Mouse (Mus musculus) intestine, embryonic 15.5 days (tissue): ENCODE results near the gene Caprin1. TPM values are rescaled to one million over a fixed set of nuclear protein-coding genes. Genes with fewer than 3 reads are reported as not detected.
A peak's percentile ranks its signal among the peaks of the same experiment; 100 is the strongest.

ENCODE experiments used
- ATAC-seq: fragments of 200-750 bp; cut with Nextera tagmentation; 2 replicates; pipeline ENCODE4 v1.8.0; 2017; ENCODE audit warnings: moderate TSS enrichment, moderate library complexity
- H3K27ac ChIP-seq: fragments of 300-500 bp; sonication (generic); 2 replicates; pipeline ENCODE4 v1.5.1; 2015; ENCODE audit warnings: mild to moderate bottlenecking, inconsistent platforms
- H3K27me3 ChIP-seq: fragments of 300-500 bp; sonication (generic); replicated peaks from 2 replicates; pipeline ENCODE4 v1.6.1; 2015; ENCODE audit warnings: inconsistent platforms
- H3K36me3 ChIP-seq: fragments of 300-500 bp; sonication (generic); 2 replicates; pipeline ENCODE4 v1.6.1; 2015; ENCODE audit warnings: inconsistent platforms
- H3K4me1 ChIP-seq: fragments of 300-500 bp; sonication (generic); replicated peaks from 2 replicates; pipeline ENCODE4 v1.6.1; 2015; ENCODE audit warnings: inconsistent platforms
- H3K4me2 ChIP-seq: fragments of 300-500 bp; sonication (generic); replicated peaks from 2 replicates; pipeline ENCODE4 v1.6.1; 2015; ENCODE audit warnings: mild to moderate bottlenecking, inconsistent platforms
- H3K4me3 ChIP-seq: fragments of 300-500 bp; sonication (generic); replicated peaks from 2 replicates; pipeline ENCODE4 v1.5.1; 2015; ENCODE audit warnings: inconsistent platforms
- H3K9ac ChIP-seq: fragments of 300-500 bp; sonication (generic); 2 replicates; pipeline ENCODE4 v1.6.1; 2015; ENCODE audit warnings: inconsistent platforms
- H3K9me3 ChIP-seq: fragments of 300-500 bp; sonication (generic); 2 replicates; pipeline ENCODE4 v1.6.1; 2016; ENCODE audit warnings: inconsistent platforms
- WGBS: fragments of 180-500 bp; shearing (Covaris S2); methylation state at CpG from one replicate; pipeline ENCODE4 v1.1.7; 2015; 5-methylcytosine and 5-hydroxymethylcytosine counted together
- polyA plus RNA-seq: library from polyadenylated mRNA; unstranded; fragments of >200 nt; fragmentation: Nextera tagmentation; extraction: Ambion mirVana; gene quantifications from 2 replicates; pipeline ENCODE4 v1.2.1, GENCODE M21; 2015

The Caprin1 gene
- 246 and 291 TPM in 2 replicates for polyA plus RNA-seq

DNA sequence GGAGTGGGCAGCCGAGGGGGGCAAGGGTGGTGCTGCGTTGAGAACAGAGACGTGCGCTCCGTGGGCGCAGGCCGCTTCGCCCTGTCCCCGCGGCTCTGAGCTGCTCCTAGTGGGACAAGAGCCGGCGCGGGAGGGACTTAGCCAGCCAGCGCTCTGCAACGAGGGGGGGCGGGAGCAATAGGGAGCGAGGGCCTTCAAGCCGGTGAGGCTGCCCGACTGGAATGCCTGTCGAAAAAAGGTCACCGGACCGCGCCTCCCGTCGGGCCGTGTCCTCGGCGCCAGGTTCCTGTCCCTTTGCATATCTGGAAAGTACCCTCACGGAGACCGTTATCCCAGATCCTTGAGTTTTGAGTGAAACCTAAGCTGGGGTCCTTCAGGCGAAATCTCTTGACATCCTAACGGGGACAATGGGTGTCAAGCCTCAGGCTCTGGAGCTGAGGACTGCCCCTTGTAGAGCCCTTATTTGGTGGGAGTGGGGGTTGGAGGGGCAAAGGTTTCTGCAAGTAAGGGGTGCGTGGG is at the start of gene Caprin1:
Gene Caprin1 (minus strand): TSS at position 159 of the 519 bp plus-strand sequence.
- WGBS, result 0% methylated on average over 33 of the region's 33 CpGs
- Histone ChIP-seq H3K4me3 (peak within 1 kb of the TSS; percentile 73), H3K27me3 (no peaks in the 10 kb centered on the region)

DNA sequence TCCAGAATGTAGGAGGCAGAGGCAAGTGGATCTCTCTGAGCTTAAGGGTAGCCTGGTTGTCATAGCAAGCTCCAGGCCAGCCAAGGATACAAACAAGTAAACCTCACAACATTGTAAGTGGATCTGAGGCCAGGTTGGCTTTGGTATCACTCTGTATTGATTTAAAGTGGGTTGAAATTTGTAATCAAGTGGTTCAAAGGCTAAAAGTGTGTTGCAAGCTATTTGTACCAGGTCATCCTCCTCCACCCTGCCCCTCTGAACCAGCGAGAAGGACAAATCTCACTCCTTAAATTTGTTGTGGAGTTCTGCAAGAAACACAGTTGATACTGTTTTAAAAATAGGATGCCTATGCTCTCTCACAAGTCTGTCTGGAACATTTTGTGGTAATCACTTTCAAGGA is 49.4 kb upstream of the Caprin1 start:
- H3K9ac ChIP-seq, result no peak overlapping the region
- no peaks in the 10 kb centered on the region for H3K9me3 ChIP-seq
- ATAC-seq, result no peak
- no peaks in the 10 kb centered on the region for H3K4me1 ChIP-seq
- no peak overlapping the region for H3K4me2 ChIP-seq
- no peak overlapping the region for H3K27ac ChIP-seq
- H3K4me3 ChIP-seq, result no peak overlapping the region
- H3K27me3 ChIP-seq, result no peaks in the 10 kb centered on the region
- WGBS, result 91% methylated on average over 1 of the region's 1 CpGs
- H3K36me3 ChIP-seq, result no peaks in the 10 kb centered on the region

More for the DNA sequence above, at the start of gene Caprin1:
- peak; percentile 96 for ATAC-seq
- H3K9ac ChIP-seq, result peak within 1 kb of the TSS; percentile 93
- H3K27ac ChIP-seq, result peak within 1 kb of the TSS; percentile 100
- H3K4me2 ChIP-seq, result peak within 1 kb of the TSS; percentile 74
- H3K36me3 ChIP-seq, result 0 out of 2 replicates have a peak, but pooled peaks cover 3% of the 10 kb centered on the region
- H3K9me3 ChIP-seq, result no peaks in the 10 kb centered on the region
- peaks cover 9% of the 10 kb centered on the region for H3K4me1 ChIP-seq

DNA sequence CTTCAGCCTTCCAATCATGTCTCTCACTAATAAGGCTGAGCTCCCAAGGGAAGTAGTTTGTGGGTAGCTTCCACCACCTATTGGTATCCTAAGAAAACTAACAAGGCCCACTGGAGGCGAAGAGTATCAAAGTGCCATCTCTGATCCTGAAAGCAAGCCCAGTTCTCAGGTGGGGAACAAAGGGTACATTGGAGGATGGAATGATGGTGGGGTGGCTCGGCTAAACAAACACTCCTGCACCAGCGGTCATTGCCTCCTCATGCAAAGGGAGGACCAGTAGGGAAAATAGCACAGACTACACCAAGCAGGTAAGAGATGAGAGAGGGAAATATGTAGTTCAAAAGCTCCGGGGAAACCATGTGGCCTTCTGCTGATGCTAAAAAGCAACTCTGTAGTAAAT is 48.8 kb upstream of the Caprin1 start:
- Histone ChIP-seq H3K27me3 (no peaks in the 10 kb centered on the region), H3K9me3 (no peaks in the 10 kb centered on the region), H3K4me3 (no peak overlapping the region), H3K9ac (no peak overlapping the region), H3K36me3 (no peaks in the 10 kb centered on the region), H3K4me2 (no peak overlapping the region), H3K27ac (no peak overlapping the region), H3K4me1 (no peaks in the 10 kb centered on the region)
- no peak for ATAC-seq
- WGBS, result 82% methylated on average over 4 of the region's 4 CpGs

DNA sequence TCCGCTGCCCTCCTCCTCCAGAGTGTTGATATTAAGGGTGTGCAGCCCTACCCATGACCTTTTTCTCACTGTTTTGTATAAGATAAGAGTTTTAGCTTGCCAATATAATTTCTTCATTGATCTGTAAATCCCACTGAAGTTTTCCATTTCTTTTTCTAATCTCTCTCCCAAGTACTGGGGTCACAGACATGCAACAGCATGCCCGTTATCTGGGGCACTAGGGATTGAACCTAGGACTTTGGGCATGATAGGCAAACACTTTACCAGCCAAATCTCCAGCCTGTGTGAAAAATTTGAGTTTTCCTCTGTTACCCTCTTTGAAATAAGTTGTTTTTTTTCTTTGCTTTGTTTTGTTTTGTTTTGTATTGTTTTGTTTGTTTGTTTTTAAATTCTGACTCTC is 46.6 kb upstream of the Caprin1 start:
- Histone ChIP-seq H3K4me3 (no peak overlapping the region), H3K27ac (no peak overlapping the region), H3K27me3 (no peaks in the 10 kb centered on the region), H3K4me2 (no peak overlapping the region), H3K4me1 (no peaks in the 10 kb centered on the region), H3K9ac (no peak overlapping the region), H3K9me3 (no peaks in the 10 kb centered on the region), H3K36me3 (no peaks in the 10 kb centered on the region)
- ATAC-seq, result no peak
- 81% methylated on average over 2 of the region's 2 CpGs for WGBS

DNA sequence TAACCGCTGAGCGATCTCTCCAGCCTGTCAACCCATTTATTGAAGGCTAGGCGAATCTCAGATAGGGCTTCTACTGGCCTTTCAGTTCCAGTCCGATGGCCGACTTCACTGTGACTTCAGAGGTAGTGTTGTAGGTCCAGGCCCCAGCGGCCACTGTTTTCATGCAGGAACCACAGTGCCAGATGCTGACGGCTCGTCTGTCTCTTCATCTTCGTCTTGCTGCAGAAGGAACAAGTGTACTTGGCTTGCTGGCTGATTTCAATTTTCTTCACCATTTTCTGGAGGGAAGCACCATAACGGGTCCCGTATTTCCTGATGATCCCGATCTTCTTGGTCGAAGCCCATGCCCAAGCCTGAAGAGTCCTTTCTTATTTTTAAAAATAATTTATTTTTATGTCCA is 45.9 kb upstream of the Caprin1 start:
- no peaks in the 10 kb centered on the region for H3K9me3 ChIP-seq
- no peak overlapping the region for H3K4me2 ChIP-seq
- WGBS, result 93% methylated on average over 13 of the region's 13 CpGs
- no peak overlapping the region for H3K27ac ChIP-seq
- no peaks in the 10 kb centered on the region for H3K4me1 ChIP-seq
- no peak overlapping the region for H3K9ac ChIP-seq
- no peak for ATAC-seq
- H3K27me3 ChIP-seq, result no peaks in the 10 kb centered on the region
- H3K36me3 ChIP-seq, result no peaks in the 10 kb centered on the region
- no peak overlapping the region for H3K4me3 ChIP-seq

DNA sequence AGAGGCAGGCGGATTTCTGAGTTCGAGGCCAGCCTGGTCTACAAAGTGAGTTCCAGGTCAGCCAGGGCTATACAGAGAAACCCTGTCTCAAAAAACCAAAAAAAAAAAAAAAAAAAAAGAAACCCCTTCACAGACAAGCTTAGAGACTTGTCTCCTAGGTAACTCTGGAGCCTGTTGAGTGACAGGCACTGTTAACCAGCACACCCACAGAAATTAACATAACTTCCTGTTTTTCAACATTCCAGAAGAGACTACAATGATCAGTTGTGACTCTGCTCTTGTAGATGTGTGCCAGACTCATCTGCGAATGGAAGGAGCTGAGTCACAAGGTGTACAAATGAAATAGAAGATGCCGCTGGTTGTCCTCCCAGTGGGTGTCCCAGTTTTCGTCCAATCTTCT is 44.9 kb upstream of the Caprin1 start:
- Histone ChIP-seq H3K36me3 (no peaks in the 10 kb centered on the region), H3K4me1 (no peaks in the 10 kb centered on the region), H3K9ac (no peak overlapping the region), H3K27me3 (no peaks in the 10 kb centered on the region), H3K4me3 (no peak overlapping the region), H3K27ac (no peak overlapping the region), H3K9me3 (no peaks in the 10 kb centered on the region), H3K4me2 (no peak overlapping the region)
- WGBS, result 88% methylated on average over 5 of the region's 5 CpGs
- no peak for ATAC-seq

DNA sequence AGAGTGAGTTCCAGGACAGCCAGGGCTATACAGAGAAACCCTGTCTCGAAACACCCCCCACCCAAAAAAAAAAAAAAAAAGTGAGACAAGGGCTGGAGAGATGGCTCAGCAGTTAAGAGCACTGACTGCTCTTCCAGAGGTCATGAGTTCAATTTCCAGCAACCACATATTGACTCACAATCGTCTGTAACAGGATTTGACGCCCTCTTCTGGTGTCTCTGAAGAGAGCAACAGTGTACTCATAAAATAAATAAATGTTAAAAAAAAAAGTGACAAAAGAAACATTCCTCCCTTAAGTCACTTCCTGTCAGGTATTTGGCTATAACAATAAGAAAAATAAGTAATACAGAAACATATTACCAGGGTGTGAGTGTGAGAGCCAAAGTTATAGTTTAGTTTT is 41.0 kb upstream of the Caprin1 start:
- no peak for ATAC-seq

DNA sequence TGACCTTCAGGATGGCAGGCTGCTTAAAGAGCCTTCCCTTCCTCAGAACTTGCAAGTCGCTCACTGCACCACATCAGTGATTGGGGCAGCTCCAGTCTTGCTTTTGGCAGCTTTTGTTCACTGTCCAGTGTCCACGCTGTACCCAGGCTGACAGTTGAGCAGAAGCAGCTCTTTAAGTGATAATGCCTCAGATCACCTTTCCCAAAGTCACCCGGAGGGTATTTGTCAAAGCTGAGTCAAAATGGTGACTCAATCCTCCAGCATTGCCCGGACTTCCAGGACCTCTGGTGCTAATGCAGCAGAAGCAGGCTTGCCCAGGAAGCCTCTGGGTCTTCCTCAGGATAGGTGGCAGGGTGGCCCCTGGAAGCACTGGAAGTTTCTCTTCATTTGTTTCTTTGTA is 39.7 kb upstream of the Caprin1 start:
- no peak overlapping the region for H3K4me3 ChIP-seq
- H3K4me2 ChIP-seq, result no peak overlapping the region
- no peaks in the 10 kb centered on the region for H3K9me3 ChIP-seq
- WGBS, result 73% methylated on average over 4 of the region's 4 CpGs
- ATAC-seq, result no peak
- no peaks in the 10 kb centered on the region for H3K36me3 ChIP-seq
- H3K4me1 ChIP-seq, result no peaks in the 10 kb centered on the region
- H3K27me3 ChIP-seq, result no peaks in the 10 kb centered on the region
- no peak overlapping the region for H3K27ac ChIP-seq
- no peak overlapping the region for H3K9ac ChIP-seq

More for the DNA sequence above, 41.0 kb upstream of the Caprin1 start:
- H3K27ac ChIP-seq, result no peak overlapping the region
- no peaks in the 10 kb centered on the region for H3K4me1 ChIP-seq
- H3K27me3 ChIP-seq, result no peaks in the 10 kb centered on the region
- no peaks in the 10 kb centered on the region for H3K36me3 ChIP-seq
- 71% methylated on average over 3 of the region's 3 CpGs for WGBS
- no peaks in the 10 kb centered on the region for H3K9me3 ChIP-seq
- no peak overlapping the region for H3K9ac ChIP-seq
- H3K4me3 ChIP-seq, result no peak overlapping the region
- H3K4me2 ChIP-seq, result no peak overlapping the region

DNA sequence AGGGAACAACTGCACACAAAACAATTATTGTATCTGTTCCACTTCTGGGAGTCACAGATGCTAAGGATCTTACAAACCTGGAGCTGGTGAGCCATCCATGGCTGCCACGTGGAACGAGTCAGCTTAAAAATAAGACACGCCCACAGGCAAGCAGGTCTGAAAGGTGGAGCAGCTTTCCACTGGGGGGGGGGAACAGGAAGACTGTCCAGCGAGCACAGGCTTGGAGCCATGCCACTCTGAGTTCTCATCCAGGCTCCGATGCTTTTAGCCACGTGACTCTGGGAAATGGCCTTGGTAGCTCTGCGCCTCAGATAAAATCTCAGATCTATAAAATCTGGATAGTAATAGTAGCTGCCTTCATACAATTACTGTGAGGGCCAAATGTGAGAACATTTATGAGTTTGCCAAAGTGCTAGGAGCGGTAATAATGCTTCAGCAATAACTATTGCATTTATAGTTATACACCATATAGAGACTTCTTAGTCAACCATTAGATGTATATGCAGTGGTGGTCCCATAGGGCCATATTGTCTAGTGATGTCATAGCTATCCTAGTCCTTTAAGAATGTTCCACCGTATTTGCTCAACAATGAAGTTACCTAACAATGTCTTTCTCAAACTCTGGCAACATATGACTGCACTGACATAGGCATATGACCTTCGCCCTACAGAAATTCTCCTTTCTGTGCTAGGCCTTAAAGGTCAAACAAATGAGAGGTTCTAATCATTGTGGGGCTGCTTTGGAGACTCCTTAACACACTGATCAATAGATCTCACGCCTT is 38.4 kb upstream of the Caprin1 start:
- WGBS, result 64% methylated on average over 11 of the region's 11 CpGs
- Histone ChIP-seq H3K9ac (no peak overlapping the region), H3K4me3 (no peak overlapping the region), H3K4me2 (no peak overlapping the region), H3K4me1 (no peaks in the 10 kb centered on the region), H3K9me3 (no peaks in the 10 kb centered on the region), H3K36me3 (no peaks in the 10 kb centered on the region), H3K27ac (no peak overlapping the region), H3K27me3 (no peaks in the 10 kb centered on the region)
- no peak for ATAC-seq

DNA sequence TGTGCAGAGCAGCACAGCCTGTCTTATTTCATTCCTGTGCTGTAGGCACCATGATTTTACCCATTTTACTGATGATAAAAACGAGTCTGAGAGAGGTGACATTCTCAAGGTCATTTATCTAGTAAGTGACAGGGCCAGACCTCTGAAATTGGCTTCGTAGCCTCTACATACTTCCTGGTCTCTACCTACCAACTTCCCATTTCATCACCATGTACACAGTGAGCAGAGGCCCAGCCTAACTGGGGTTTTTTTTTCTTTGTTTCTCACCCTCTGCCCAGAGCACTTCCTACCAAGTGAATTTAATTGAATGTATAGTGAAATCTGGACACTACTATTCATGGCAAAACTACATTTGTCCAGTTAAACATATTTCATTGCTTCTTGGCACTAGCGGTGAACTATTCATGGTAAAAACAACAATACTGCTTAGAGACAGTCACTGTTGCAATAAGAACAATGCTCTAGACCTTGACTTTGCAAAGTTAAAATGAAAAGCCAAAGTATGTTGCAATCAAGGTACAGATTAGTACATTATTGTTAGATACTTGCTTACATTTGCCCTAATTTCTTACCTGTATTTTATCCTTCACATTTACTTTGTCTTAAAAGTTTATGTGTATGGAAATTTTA is 36.5 kb upstream of the Caprin1 start:
- 65% methylated on average over 3 of the region's 3 CpGs for WGBS

DNA sequence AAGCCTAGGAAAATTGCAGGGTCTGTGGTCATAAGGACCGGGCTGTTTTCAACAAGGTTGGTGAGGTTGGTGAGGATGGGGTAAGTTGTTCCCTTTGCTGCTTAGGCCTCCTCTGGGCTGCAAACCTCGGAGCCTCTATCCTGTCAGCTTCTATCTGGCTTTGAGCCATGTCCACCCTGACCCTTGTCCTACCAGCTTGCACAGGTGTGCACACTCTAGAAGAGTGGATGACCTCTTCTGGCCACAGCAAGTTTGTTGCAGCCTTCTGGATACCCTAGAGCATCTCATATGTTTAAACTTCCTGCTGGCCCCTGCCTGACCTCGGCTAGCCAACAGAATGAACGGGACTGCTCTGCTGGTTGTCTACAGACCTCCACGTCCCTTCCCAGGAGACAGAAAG is 35.5 kb upstream of the Caprin1 start:
- H3K36me3 ChIP-seq, result no peaks in the 10 kb centered on the region
- H3K27ac ChIP-seq, result no peak overlapping the region
- H3K4me2 ChIP-seq, result no peak overlapping the region
- no peak overlapping the region for H3K4me3 ChIP-seq
- H3K27me3 ChIP-seq, result no peaks in the 10 kb centered on the region
- H3K9ac ChIP-seq, result no peak overlapping the region
- no peaks in the 10 kb centered on the region for H3K9me3 ChIP-seq
- H3K4me1 ChIP-seq, result no peaks in the 10 kb centered on the region
- 37% methylated on average over 5 of the region's 5 CpGs for WGBS
- ATAC-seq, result no peak

More for the DNA sequence above, 36.5 kb upstream of the Caprin1 start:
- no peaks in the 10 kb centered on the region for H3K4me1 ChIP-seq
- H3K27me3 ChIP-seq, result no peaks in the 10 kb centered on the region
- no peak overlapping the region for H3K9ac ChIP-seq
- no peak overlapping the region for H3K27ac ChIP-seq
- no peaks in the 10 kb centered on the region for H3K36me3 ChIP-seq
- H3K4me3 ChIP-seq, result no peak overlapping the region
- H3K9me3 ChIP-seq, result no peaks in the 10 kb centered on the region
- no peak overlapping the region for H3K4me2 ChIP-seq
- ATAC-seq, result no peak

DNA sequence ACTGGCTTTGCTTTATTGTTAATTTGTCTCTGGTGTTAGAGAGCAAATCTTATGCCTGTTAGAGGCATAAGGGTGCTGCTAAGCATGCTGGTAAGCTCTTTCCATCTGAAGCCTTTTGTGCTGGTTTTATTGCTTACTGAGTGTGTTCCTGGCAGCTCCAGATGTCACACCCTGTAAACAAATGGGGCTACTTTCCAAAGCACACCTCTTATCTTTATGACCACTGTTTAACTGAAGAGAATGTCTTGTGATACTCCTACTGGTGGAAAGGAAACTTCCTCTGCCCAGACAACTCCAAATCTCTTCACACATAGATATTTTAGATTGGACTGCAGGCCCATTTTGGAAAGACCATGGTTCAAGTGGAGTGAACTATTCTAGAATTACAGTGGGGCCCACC is 31.5 kb upstream of the Caprin1 start:
- no peak overlapping the region for H3K4me2 ChIP-seq
- no peaks in the 10 kb centered on the region for H3K27me3 ChIP-seq
- no peaks in the 10 kb centered on the region for H3K9me3 ChIP-seq
- no peaks in the 10 kb centered on the region for H3K4me1 ChIP-seq
- no peak overlapping the region for H3K9ac ChIP-seq
- ATAC-seq, result peak; percentile 81
- H3K36me3 ChIP-seq, result no peaks in the 10 kb centered on the region
- no peak overlapping the region for H3K27ac ChIP-seq
- H3K4me3 ChIP-seq, result no peak overlapping the region
